Mouse (Mus musculus): ENCODE measurements around the gene Frmd4b.

DNA sequence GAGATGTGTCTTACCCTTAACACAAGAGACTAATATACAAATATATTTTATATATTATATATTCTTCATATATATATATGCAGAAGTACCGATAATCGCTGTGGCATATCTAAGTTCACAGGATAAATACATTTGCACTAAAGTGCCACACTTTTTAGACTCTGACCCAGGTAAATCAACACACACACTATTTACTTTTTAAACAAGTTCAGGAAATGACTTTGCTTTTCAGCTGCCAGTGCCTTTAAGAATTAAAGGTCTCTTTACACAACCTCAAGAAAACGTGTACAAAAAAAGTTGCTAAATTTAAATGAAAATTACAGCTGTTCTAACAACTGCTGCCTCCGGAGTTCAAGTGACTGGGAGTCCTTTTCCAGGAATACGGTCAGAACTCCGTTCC is 264.0 kb downstream of the Frmd4b start:
- TF ChIP-seq CTCF (IDR thresholded peaks at IDR 0.05; ENCODE audit: borderline replicate concordance, control insufficient read depth, extremely low read depth, insufficient read depth, low read length, poor library complexity) (no peak), POLR2A (IDR thresholded peaks at IDR 0.05; ENCODE audit: control insufficient read depth, extremely low read depth, insufficient read depth, low read length, poor library complexity) (no peak)

All from thymus, adult 2 months (tissue).